Mouse (Mus musculus) c-Kit-negative CD71-positive TER-119-positive erythroid progenitor cells, embryonic 14.5 days (primary cell): Measurements from ENCODE around the gene Rai14.
"Not testable (repeated sequence)": the region's sequence is repeated elsewhere in the genome, so short reads cannot be mapped to it uniquely, and the experiment has no call there.

Source experiments
- DNase-seq: peaks from one replicate; pipeline ENCODE4 v3.0.0-alpha.2; 2013; ENCODE audit warnings: low read depth, low spot score

Gene Rai14

DNA sequence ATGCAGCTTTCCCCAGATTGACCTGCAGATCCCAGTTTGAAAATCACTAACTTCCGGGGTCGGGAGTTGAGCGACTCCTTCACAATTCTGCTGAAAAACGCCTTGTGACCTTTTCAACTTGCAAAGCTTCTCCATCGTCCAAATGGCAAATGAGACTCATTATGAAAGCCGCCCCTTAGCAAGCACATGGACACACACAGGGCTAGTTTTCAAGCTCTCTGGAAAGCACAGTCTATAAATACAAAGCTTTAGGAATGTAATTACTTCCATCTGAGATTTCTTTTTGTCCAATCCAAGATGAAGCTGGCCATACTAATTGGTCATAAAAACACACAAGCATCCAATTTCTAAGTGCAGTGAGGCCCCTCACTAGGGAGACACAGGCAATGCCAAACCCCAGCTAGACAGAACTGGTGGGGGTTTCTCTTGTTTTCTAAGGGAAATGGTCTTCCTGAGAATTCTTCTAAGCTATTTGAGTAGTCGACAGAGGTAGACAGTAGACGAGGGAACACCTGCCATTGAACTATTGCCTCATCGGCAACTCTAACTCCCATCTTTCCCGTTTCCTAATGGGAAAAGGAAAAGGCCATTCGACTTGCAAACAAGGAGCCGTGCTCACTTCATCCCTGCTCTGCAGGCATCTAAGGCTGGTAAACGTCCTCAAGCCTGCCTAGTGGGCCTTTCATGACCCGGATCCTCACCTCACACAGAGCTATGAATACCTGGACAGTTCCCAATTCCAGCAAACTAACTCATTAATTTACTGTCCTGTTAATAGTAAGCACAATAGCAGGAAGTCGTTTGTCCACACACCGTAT is 173.9 kb downstream of the Rai14 start:
- no peak for DNase-seq

DNA sequence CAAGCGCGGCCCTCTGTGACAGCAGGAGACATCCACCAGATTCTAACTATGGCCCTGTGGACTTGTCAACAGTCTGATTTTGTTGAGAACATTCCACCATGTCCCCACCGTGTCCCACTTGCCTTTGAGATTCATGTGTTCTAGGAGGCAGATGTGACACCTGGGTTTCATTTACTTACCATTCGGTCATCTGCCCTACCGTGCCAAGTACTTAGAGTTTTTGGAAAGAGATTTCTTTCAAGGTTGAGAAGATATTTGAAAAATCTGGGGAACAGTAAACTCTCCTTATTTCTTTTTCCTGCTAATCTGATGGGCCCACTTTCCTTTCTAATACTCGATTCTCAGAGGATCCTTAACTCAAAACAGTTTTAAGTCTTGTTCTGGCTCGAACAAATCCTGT is 178.5 kb downstream of the Rai14 start:
- no peak for DNase-seq

GRCm38 (mm10) chr15:10534591-10534990 is 179.8 kb downstream of the Rai14 start:
- no peak for DNase-seq

DNA sequence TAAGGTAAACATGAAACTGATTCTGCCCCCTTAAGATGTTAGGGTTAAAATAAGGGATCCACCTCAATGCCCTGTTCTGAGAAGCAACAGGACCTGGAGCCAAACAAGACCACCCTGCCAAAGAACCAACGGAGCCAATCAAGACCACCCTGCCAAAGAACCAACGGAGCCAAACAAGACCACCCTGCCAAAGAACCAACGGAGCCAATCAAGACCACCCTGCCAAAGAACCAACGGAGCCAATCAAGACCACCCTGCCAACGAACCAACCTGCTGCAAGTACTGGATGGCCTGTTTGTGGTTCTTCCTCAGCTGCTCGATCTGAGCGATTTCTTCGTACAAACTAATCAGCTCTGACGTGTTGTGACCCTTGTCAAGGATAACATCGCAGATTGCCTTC is 181.1 kb downstream of the Rai14 start:
- DNase-seq: not testable (repeated sequence)

DNA sequence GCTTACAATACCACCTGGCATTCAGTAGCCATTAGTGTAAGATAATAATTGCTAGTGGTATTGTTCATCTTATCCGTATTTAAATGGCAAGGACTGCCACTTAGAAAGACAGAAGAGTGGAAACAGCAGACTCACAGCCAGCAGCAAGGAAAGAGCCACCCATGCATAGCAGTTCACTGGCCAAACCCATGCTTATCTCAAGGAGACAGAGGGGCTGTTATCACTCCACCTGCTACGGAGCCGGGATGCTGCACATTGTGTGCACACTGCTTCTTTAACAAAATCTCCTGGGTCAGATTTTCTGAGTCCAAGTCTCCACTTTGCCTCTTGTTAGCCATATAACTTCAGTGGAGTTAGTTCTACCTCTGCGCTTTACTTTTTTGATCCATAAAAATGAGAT is 183.1 kb downstream of the Rai14 start:
- DNase-seq: no peak

DNA sequence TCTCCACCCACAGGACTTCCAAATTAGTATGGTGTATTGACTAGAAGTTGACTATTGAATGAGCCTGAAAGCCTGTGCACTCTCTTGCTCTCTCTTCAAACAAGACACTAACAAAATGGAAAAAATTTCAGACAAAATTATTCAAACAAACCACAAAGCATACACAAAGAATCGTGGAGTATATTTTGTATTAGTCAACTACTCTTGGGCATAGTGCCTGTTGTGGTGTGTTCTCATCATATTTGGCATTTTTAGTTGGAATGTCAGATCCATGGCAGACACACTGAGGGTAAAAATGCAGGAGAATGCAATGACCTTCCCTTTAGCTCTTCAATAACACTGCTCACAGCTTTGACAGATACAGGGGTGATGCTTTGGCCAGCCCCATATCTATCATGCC is 188.5 kb downstream of the Rai14 start:
- DNase-seq: no peak
